In the genomic region with DNA sequence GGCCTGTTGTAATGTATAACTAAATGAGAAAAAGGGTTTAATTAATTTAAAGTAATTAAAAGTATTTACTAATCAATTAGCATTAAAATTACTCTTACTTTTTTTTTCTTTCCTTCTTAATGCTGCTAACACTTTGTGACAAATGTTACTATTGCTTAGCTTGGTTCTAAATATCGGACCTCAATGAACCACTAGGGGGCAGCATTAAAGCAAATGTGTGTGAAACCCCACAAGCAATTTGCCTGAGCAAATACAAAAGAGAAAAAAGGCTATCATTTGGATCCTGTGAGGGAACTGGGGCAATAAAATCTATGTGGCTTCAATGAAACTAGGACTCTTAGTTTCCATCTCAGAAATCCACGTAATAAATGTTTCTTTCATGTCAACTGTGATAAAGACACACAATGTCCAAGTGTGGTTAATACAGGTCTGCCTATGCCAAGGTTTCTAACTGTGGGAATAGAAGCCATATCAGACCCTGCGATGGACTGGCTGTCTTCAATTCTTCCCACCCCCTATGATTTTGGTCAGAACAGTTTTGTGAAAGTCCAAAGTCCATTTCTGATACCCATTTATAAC, we compare ENCODE assay signal across 10 mouse cellular contexts. TPM values are rescaled to one million over a fixed set of nuclear protein-coding genes. Genes with fewer than 3 reads are reported as not detected.
DNase-seq lines count a peak whose midpoint lies in the region; ATAC-seq and TF ChIP-seq lines count a peak whose summit lies in the region.
"Had no signal": no experiment of that assay in that cellular context is flagged by ENCODE, and none has a peak within 500 bp of the region (broad histone marks: within the 10 kb centered on the region; RNA-seq: fewer than 3 reads in every experiment).

No protein-coding gene starts in this region.

- ATAC-seq in erythroid progenitor cell, adult 5-6 weeks (replicated peaks; ENCODE audit: low FRiP score, poor library complexity, severe bottlenecking) = no peak

- H3K4me3 ChIP-seq in gastrocnemius, adult 2 months = no peak overlapping the region

- 16% methylated on average over 3 of the region's 3 CpGs for WGBS in large intestine, adult 2 months

- intact Hi-C loops in gastrocnemius, adult 2 months (cut with DNase I) = loop anchor here (1.0 to 10.0 kb wide), 3 partner anchors 176 to 388 kb away; partner anchors contain the start of gene Dyrk3
- intact Hi-C loops in gastrocnemius, postnatal 14 days (cut with DNase I; ENCODE audit: low total_unique reads) = loop anchor here (5.0 kb wide), 2 partner anchors 105 to 175 kb away; no protein-coding TSS in a partner anchor

- DNase-seq in gastrocnemius, adult 2 months = no peak
- no peak for DNase-seq in gastrocnemius, postnatal 14 days
- peak; percentile 78 for DNase-seq in thymus, postnatal 0 days (ENCODE audit: low spot score)
- DNase-seq in thymus, postnatal 36 days = no peak
- DNase-seq in cerebellum, postnatal 36 days = peak; percentile 18 to 65
- peak; percentile 43 for DNase-seq in large intestine, adult 2 months (ENCODE audit: low read depth, low spot score)
- DNase-seq in mesoderm, embryonic 11.5 days (ENCODE audit: low read depth, low spot score) = peak; percentile 74

- TF ChIP-seq CTCF in gastrocnemius, adult 2 months (IDR thresholded peaks at IDR 0.05) = peak; percentile 82

- H3K27ac ChIP-seq in gastrocnemius, adult 2 months = no peak overlapping the region

RNA-seq across cellular contexts. Expression of gene Il24, which starts 10.2 kb away (rescaled TPM):
- not detected for total RNA-seq in gastrocnemius, adult 2 months (2021)
- not detected for total RNA-seq in gastrocnemius, postnatal 14 days (2021)
- polyA plus RNA-seq in thymus, postnatal 0 days (2015; fragmentation: Nextera tagmentation; extraction: Ambion mirVana) = 0.33 and 0.55 TPM in 2 replicates
- polyA plus RNA-seq in large intestine, adult 2 months (2012; rRNA removed) = not detected in 2 replicates
- total RNA-seq in erythroid progenitor cell, adult 5-6 weeks (2015; ENCODE audit: low replicate concordance) = not detected in 2 replicates
- total RNA-seq in erythroid progenitor cell, adult 5-6 weeks (2017; ENCODE audit: low replicate concordance) = not detected in 2 replicates
- total RNA-seq: adrenal gland, adult 18-20 months; layer of hippocampus, postnatal 25 days had no signal

RNA-seq across cellular contexts. Expression of gene Fcmr, which starts 11.6 kb away (rescaled TPM):
- total RNA-seq in gastrocnemius, adult 2 months (2021) = not detected
- not detected for total RNA-seq in gastrocnemius, postnatal 14 days (2021)
- not detected in 2 replicates for polyA plus RNA-seq in thymus, postnatal 0 days (2015; fragmentation: Nextera tagmentation; extraction: Ambion mirVana)
- 9.5 and 20.8 TPM in 2 replicates for polyA plus RNA-seq in large intestine, adult 2 months (2012; rRNA removed)
- total RNA-seq in erythroid progenitor cell, adult 5-6 weeks (2015; ENCODE audit: low replicate concordance) = 11.2 and 16.3 TPM in 2 replicates
- total RNA-seq in erythroid progenitor cell, adult 5-6 weeks (2017; ENCODE audit: low replicate concordance) = 4.7 and 9.2 TPM in 2 replicates

RNA-seq across cellular contexts. Expression of gene Il20, which starts 34.2 kb away (rescaled TPM):
- not detected for total RNA-seq in gastrocnemius, adult 2 months (2021)
- total RNA-seq in gastrocnemius, postnatal 14 days (2021) = not detected
- polyA plus RNA-seq in thymus, postnatal 0 days (2015; fragmentation: Nextera tagmentation; extraction: Ambion mirVana) = not detected in 2 replicates
- polyA plus RNA-seq in large intestine, adult 2 months (2012; rRNA removed) = not detected in 2 replicates
- total RNA-seq in erythroid progenitor cell, adult 5-6 weeks (2015; ENCODE audit: low replicate concordance) = not detected in 2 replicates
- total RNA-seq in erythroid progenitor cell, adult 5-6 weeks (2017; ENCODE audit: low replicate concordance) = not detected in 2 replicates
- total RNA-seq: adrenal gland, adult 18-20 months; layer of hippocampus, postnatal 25 days had no signal

RNA-seq across cellular contexts. Expression of gene Pigr, which starts 50.5 kb away (rescaled TPM):
- total RNA-seq in gastrocnemius, adult 2 months (2021) = not detected
- total RNA-seq in gastrocnemius, postnatal 14 days (2021) = not detected
- polyA plus RNA-seq in thymus, postnatal 0 days (2015; fragmentation: Nextera tagmentation; extraction: Ambion mirVana) = 0.18 and 0.31 TPM in 2 replicates
- polyA plus RNA-seq in large intestine, adult 2 months (2012; rRNA removed) = 748 and 1,411 TPM in 2 replicates
- not detected in 2 replicates for total RNA-seq in erythroid progenitor cell, adult 5-6 weeks (2015; ENCODE audit: low replicate concordance)
- total RNA-seq in erythroid progenitor cell, adult 5-6 weeks (2017; ENCODE audit: low replicate concordance) = not detected in 2 replicates
- total RNA-seq: layer of hippocampus, postnatal 25 days had no signal

Comparison
In these comparisons a context has a peak if more than half of its experiments do, and no peak if none do; other contexts are left out.
1. DNase-seq: peak in thymus, postnatal 0 days (single experiment), cerebellum, postnatal 36 days (2 of 2), large intestine, adult 2 months (single experiment) and mesoderm, embryonic 11.5 days (single experiment); none in gastrocnemius, adult 2 months (single experiment), gastrocnemius, postnatal 14 days (single experiment) and thymus, postnatal 36 days (0 of 2).
2. RNA of gene Fcmr, which starts 11.6 kb away (total RNA-seq): 4.7 to 16.3 TPM in erythroid progenitor cell, adult 5-6 weeks; not detected in gastrocnemius, postnatal 14 days and not detected in gastrocnemius, adult 2 months; every median in the first group is over 4 times any median in the second.